Mouse (Mus musculus): ENCODE results near the gene Xrcc1.

DNA sequence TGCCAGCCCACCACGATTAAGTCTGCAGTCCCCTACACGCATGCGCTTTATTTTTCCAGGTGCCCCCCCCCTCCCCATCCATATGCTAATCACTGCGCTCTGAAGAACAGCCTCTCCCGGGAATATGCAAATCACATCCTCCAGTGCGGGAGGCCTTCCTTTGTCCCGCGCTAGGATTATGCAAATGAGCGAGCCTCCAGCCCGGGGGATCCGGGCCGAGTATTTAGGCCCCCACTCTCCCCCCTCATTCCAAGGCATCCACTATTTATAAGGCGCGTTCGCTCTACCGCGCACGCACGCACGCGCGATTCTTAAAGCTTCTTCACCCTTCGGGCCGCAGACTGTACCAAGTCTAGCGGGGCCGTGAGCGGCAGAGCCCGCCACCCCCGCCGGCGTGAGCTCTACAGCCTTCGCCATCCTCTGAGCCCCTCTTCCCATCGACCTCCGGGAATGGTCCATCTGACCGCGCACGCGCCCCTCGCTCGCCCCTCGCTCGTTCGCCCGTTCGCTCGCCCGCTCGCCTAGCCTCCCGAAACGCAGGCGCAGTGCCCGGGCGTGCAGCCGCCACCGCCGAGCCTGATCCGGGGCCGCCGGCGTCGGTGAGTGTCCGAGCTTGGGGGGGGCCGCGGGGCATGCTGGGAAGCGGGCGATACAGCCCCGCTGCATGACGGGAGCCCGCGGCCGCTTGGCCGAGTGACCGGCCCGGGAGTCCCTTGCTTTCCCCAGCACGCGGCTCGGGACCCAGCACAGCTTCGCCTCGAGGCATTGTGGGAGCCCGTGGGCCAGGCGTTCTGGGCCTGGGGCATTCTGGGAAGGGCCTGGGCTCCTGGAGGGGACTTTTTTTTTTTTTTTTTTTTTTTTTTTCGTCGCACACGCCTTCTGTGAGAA is 39.0 kb upstream of the Xrcc1 start, which contains the start of gene Zfp428:
- TF ChIP-seq CTCF (IDR thresholded peaks at IDR 0.05; ENCODE audit: extremely low read depth, insufficient read depth, insufficient read length, insufficient replicate concordance) (no peak), POLR2A (IDR thresholded peaks at IDR 0.05; ENCODE audit: low read depth, low read length) (no peak; the same call in 1 of the 2 replicates)

Data from spleen, adult 2 months (tissue).